Mouse (Mus musculus) left cerebral cortex, adult 2 months (tissue): ENCODE data around the gene Slc4a4. TPM values are rescaled to one million over a fixed set of nuclear protein-coding genes. Genes with fewer than 3 reads are reported as not detected.

Source experiments
- DNase-seq, 2 experiments: peaks; one replicate each; pipeline ENCODE4 v3.0.0; 2021 to 2022; ENCODE audit warnings: low spot score in 2 of 2, mixed read lengths in 1 of 2; ENCODE audit errors: extremely low spot score in 1 of 2
- H3K27ac ChIP-seq: fragments of 200-600 bp; 2 replicates; pipeline ENCODE4 v1.8.1; 2022
- H3K4me3 ChIP-seq: fragments of 200-600 bp; 2 replicates; pipeline ENCODE4 v1.8.1; 2022
- CTCF ChIP-seq: fragments of 200-600 bp; IDR thresholded peaks from 2 replicates; pipeline ENCODE4 v1.8.1; 2022; ENCODE audit warnings: antibody characterized with exemption, mild to moderate bottlenecking, moderate library complexity
- intact Hi-C: fragments of 180-260 bp; cut with DNase I; formaldehyde crosslinking; loops from one replicate; pipeline ENCODE4 v1.15.1; 2025
- total RNA-seq, 2 experiments: library from RNA; stranded (reverse); gene quantifications; 2 replicates each; pipeline ENCODE4 v1.2.3; 2021

The Slc4a4 gene
- total RNA-seq, 2 experiments from 2014 or later, result 104 to 119 TPM

GRCm38 (mm10) chr5:89024413-89024812, 137.8 kb downstream of the Slc4a4 start:
- intact Hi-C loops, result no loop called here
- TF ChIP-seq CTCF, result no peak
- DNase-seq, result no peak

GRCm38 (mm10) chr5:89027518-89028085, 141.0 kb downstream of the Slc4a4 start:
- intact Hi-C loops, result no loop called here
- no peak overlapping the region for H3K4me3 ChIP-seq
- TF ChIP-seq CTCF, result no peak
- no peak for DNase-seq
- no peak overlapping the region for H3K27ac ChIP-seq

More at GRCm38 (mm10) chr5:89024413-89024812, 137.8 kb downstream of the Slc4a4 start:
- Histone ChIP-seq H3K27ac (no peak overlapping the region), H3K4me3 (no peak overlapping the region)

- no peak overlapping the region for H3K27ac ChIP-seq
- H3K4me3 ChIP-seq, result no peak overlapping the region
- intact Hi-C loops, result no loop called here
- DNase-seq, result no peak
- no peak for TF ChIP-seq CTCF
Observed at GRCm38 (mm10) chr5:89032647-89033046, 146.0 kb downstream of the Slc4a4 start.

- intact Hi-C loops, result no loop called here
- TF ChIP-seq CTCF, result no peak
- no peak for DNase-seq
- no peak overlapping the region for H3K4me3 ChIP-seq
- H3K27ac ChIP-seq, result no peak overlapping the region
Observed at GRCm38 (mm10) chr5:89033256-89033655, 146.6 kb downstream of the Slc4a4 start.

- intact Hi-C loops, result no loop called here
- no peak for DNase-seq
- TF ChIP-seq CTCF, result no peak
- no peak overlapping the region for H3K4me3 ChIP-seq
- no peak overlapping the region for H3K27ac ChIP-seq
Observed at GRCm38 (mm10) chr5:89036147-89036546, 149.5 kb downstream of the Slc4a4 start.

- intact Hi-C loops, result no loop called here
- DNase-seq, result no peak
- no peak overlapping the region for H3K4me3 ChIP-seq
- no peak overlapping the region for H3K27ac ChIP-seq
- TF ChIP-seq CTCF, result no peak
Observed at GRCm38 (mm10) chr5:89040814-89041213, 154.2 kb downstream of the Slc4a4 start.

GRCm38 (mm10) chr5:89043846-89044245, 157.2 kb downstream of the Slc4a4 start:
- TF ChIP-seq CTCF, result no peak
- intact Hi-C loops, result no loop called here
- no peak overlapping the region for H3K4me3 ChIP-seq
- no peak overlapping the region for H3K27ac ChIP-seq
- DNase-seq, result no peak

- intact Hi-C loops, result no loop called here
- Histone ChIP-seq H3K27ac (no peak overlapping the region), H3K4me3 (no peak overlapping the region)
- no peak for TF ChIP-seq CTCF
- DNase-seq, result no peak
Observed at GRCm38 (mm10) chr5:89044801-89045200, 158.2 kb downstream of the Slc4a4 start.

GRCm38 (mm10) chr5:89051577-89051976, 165.0 kb downstream of the Slc4a4 start:
- no peak overlapping the region for H3K27ac ChIP-seq
- DNase-seq, result no peak
- intact Hi-C loops, result no loop called here
- no peak for TF ChIP-seq CTCF
- no peak overlapping the region for H3K4me3 ChIP-seq

- intact Hi-C loops, result no loop called here
- H3K4me3 ChIP-seq, result no peak overlapping the region
- H3K27ac ChIP-seq, result no peak overlapping the region
- TF ChIP-seq CTCF, result no peak
- no peak for DNase-seq
Observed at GRCm38 (mm10) chr5:89052230-89052629, 165.6 kb downstream of the Slc4a4 start.

- intact Hi-C loops, result loop anchor here (5.0 kb wide), 2 partner anchors 82 to 123 kb away; no protein-coding TSS in a partner anchor
- H3K27ac ChIP-seq, result no peak overlapping the region; the same call in 1 of the 2 replicates
- TF ChIP-seq CTCF, result no peak
Observed at GRCm38 (mm10) chr5:89055656-89056055, 169.0 kb downstream of the Slc4a4 start.

GRCm38 (mm10) chr5:89056370-89056769, 169.8 kb downstream of the Slc4a4 start:
- peak in 1 of 2 experiments; percentile 32 for DNase-seq
- Histone ChIP-seq H3K27ac (no peak overlapping the region), H3K4me3 (no peak overlapping the region)
- intact Hi-C loops, result loop anchor here (5.0 kb wide), 2 partner anchors 81 to 124 kb away; no protein-coding TSS in a partner anchor
- no peak for TF ChIP-seq CTCF

More at GRCm38 (mm10) chr5:89055656-89056055, 169.0 kb downstream of the Slc4a4 start:
- DNase-seq, result no peak
- no peak overlapping the region for H3K4me3 ChIP-seq

GRCm38 (mm10) chr5:89061097-89061496, 174.5 kb downstream of the Slc4a4 start:
- H3K4me3 ChIP-seq, result no peak overlapping the region
- DNase-seq, result no peak
- no peak for TF ChIP-seq CTCF
- no peak overlapping the region for H3K27ac ChIP-seq
- intact Hi-C loops, result no loop called here
